Mouse (Mus musculus) kidney, postnatal 25 days (tissue): ENCODE measurements at regions not wholly inside any gene's neighbourhood (a gene's known extent, or its start where the extent isn't known, plus 50 kb on each side); places are given as distances from the start of the nearest gene placed in this dataset.
A peak's percentile ranks its signal among the peaks of the same experiment; 100 is the strongest.

Experiments used
- DNase-seq, 2 experiments: peaks; one replicate each; pipeline ENCODE4 v3.0.0; 2021; ENCODE audit warnings: mixed read lengths in 2 of 2

DNA sequence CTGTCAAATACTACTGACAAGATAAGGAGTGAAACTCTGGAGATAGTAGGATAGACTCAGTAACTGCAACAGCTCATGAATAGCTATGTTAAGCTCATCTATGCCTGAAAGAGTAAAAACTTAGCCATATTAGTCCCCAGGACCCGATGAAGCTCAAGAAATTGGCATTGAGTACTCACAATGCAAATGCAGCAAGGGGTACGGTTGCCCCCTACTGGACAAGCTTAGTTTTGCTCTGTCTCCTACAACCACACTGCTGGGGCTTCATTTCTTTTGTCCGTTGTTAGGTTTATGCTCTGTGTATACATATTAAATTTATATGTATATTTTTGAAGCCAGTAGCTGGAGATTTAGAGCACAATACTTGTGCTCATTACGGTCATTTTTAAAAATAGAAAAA lies 74.4 kb upstream of the Mup5 start:
- DNase-seq: peak in 1 of 2 experiments; percentile 9

DNA sequence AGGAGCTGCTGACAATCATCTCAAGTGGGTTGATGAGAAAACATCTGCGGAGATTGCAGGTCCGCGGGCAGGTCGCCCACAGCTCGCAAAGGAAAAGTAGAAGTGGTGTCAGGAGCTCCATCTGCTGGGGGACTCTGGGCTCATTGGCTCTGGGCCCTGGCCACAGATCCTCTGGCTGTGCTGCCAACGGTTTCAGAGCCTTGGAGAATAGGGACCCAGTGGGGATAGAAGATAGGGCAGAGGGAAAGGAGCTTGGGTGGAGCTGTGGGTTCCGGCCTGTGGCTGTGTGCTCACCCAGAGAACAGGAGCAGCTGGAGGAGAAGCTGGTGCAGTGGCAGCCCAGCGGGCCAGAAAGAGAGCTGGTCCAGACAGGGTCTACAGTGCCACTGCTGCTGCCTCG lies 67.1 kb upstream of the Mup5 start:
- no peak for DNase-seq

DNA sequence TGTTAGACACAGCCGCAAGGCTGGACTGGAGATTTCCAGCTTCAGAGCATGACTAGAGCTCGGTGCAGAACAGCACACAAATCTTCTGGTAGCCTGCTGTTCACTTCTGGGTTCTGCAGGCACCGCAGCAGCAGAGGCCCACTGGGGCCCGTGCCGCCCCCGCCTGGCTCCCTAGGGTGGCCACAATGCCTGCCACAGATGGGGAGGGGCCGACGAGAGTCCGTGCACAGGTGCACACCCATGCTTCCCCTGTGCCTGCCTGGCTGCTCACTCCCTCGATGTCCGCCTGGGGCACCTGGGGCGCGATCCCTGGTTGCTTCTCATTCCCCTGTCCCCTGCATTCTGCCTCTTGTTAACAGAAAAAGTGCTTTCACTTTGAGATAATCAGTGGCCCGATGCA lies 63.2 kb upstream of the Mup5 start:
- DNase-seq: no peak

DNA sequence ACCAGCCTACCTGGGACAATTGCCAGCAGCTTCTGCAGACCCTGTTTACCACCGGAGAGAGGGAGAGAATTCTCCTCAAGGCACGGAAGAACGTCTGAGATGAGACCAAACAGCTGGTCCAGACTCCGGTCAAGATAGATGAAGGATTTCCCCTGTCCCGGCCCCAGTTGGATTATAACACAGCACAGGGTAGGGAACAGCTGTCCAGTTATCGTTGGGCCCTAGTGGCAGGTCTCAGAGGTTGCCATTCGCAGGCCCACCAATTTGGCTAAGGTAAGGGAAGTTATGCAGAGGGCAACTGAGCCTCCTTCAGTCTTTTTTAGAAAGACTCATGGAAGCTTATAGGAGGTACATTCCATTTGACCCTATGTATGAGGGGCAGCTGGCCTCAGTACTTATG lies 62.1 kb upstream of the Mup5 start:
- no peak for DNase-seq
